Mouse (Mus musculus): Measurements from ENCODE around the gene Zfp72. TPM values are rescaled to one million over a fixed set of nuclear protein-coding genes. Genes with fewer than 3 reads are reported as not detected.

The Zfp72 gene
- polyA plus RNA-seq (2012; fragmentation: generic; extraction: Trizol), result 0.48 TPM
- long read RNA-seq, experiment 1, partial matches to known transcripts, result 0 of 1 reads
- long read RNA-seq, experiment 1, other reads (novel, unspliced or antisense), result 1 of 1 reads
- long read RNA-seq, experiment 2, full-length matches to known transcripts, result 7 of 9 reads
- long read RNA-seq, experiment 2, partial matches to known transcripts, result 0 of 9 reads
- long read RNA-seq, experiment 2, other reads (novel, unspliced or antisense), result 2 of 9 reads

DNA sequence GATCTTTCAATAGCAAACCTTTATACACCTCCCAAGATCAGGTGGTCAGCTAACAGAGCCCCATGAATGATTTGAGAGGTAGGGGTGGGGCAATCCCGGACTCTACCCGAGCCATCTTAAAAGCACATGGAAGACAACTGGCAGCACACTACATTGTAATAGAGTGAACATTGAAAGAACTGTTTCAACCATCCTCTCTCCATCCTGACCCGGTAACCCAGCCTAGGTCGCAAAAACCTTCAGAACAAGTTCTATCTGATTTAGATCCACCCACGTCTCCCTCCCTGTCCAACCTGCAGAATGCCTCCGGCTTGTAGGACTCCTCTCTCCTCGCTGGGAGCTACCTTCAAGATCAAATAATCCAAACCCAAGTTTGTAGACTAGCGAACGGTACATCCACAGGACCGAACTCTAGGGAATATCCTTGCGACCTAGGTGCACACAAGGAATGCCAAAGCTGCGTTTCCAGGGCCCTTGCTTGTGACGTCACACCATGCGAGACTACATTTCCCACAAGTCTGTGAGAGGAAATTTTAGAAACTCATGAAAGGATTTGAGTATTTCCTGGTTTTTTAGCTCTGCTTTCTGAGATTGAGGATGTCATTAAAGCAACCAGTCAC, at the start of gene Zfp72:
Gene Zfp72 (minus strand): TSS at position 466 of the 620 bp plus-strand sequence.
- peak within 1 kb of the TSS; percentile 74 for H3ac ChIP-seq (ENCODE audit: control insufficient read depth, insufficient read length, low read depth)
- no peak for TF ChIP-seq FOSL1 (IDR thresholded peaks at IDR 0.05; ENCODE audit: insufficient read depth, low read length, poor library complexity, severe bottlenecking)
- no peak for TF ChIP-seq CTCF (IDR thresholded peaks at IDR 0.05; ENCODE audit: control insufficient read depth, insufficient read depth, insufficient read length)
- no peak for TF ChIP-seq MYOD1 (IDR thresholded peaks at IDR 0.05; ENCODE audit: control insufficient read depth, insufficient read length, low read depth)
- no peak for TF ChIP-seq CEBPB (IDR thresholded peaks at IDR 0.05; ENCODE audit: low read depth)
- no peak for TF ChIP-seq MAX (IDR thresholded peaks at IDR 0.05)
- no peak for TF ChIP-seq MYOG (IDR thresholded peaks at IDR 0.05; ENCODE audit: control insufficient read depth, extremely low read depth, insufficient read length)
- no peak for TF ChIP-seq USF1 (IDR thresholded peaks at IDR 0.05; ENCODE audit: low read depth)
- peaks cover 8% of the 10 kb centered on the region for H3K79me2 ChIP-seq (ENCODE audit: control insufficient read depth, insufficient read depth)
- no peaks in the 10 kb centered on the region for H3K36me3 ChIP-seq (ENCODE audit: control insufficient read depth, insufficient read depth)
- H3K4me3 ChIP-seq (ENCODE audit: insufficient read depth, poor library complexity, severe bottlenecking), result peak within 1 kb of the TSS; percentile 41
- H3K79me3 ChIP-seq (ENCODE audit: low read depth), result peaks cover 1% of the 10 kb centered on the region
- H3K27me3 ChIP-seq (ENCODE audit: control insufficient read depth, insufficient read depth, insufficient read length), result no peaks in the 10 kb centered on the region

DNA sequence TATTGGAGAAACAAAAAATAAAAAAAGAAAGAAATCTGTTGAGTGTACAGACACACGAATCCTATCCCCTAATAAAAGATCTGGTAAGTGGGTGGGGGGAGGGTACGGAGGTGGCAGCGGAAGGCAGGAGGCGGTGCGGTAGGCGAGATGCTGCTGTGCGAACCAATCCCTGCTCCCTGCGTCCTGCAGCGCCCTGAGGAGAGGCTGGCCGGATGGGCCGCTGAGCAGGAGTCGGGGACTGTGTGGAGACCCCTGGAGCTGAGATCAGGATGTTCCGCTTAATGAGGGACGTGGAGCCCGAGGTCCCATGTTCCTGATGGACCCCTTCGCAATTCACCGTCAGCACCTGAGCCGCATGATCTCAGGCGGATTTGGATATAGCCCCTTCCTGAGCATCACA, 49.3 kb upstream of the Zfp72 start:
- Histone ChIP-seq H3K27me3 (ENCODE audit: control insufficient read depth, insufficient read depth, insufficient read length) (no peaks in the 10 kb centered on the region), H3K36me3 (ENCODE audit: control insufficient read depth, insufficient read depth) (no peaks in the 10 kb centered on the region), H3K4me3 (ENCODE audit: insufficient read depth, poor library complexity, severe bottlenecking) (no peak overlapping the region), H3ac (ENCODE audit: control insufficient read depth, insufficient read length, low read depth) (no peak overlapping the region), H3K79me2 (ENCODE audit: control insufficient read depth, insufficient read depth) (no peaks in the 10 kb centered on the region), H3K79me3 (ENCODE audit: low read depth) (no peaks in the 10 kb centered on the region)
- no peak for TF ChIP-seq USF1 (IDR thresholded peaks at IDR 0.05; ENCODE audit: low read depth)

DNA sequence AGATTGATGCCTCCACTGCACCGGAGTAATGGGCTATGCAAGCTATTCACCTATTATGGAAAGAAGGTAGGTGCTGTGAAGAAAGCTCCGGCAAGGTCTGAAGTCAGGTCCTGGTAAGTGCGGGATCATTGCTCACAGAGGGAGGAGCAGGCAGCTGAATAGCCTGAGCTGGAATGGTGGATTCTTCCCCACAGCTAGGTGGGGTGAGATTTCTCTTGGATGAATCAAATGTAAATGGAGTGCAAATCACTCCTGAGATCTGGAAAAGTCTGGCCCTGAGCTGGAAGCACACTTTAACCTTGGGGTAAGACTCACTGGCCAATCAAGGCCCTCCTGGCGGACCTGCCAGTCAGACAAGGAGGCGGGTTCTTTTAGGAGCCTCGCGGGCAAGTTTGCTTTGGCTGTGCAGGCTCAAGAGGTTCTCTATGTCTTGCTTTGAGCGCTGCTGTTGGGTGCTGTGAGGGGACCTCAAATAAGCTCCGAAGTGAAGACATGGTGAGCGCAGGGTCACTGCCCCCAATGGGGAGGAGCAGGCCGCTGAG, 8.7 kb upstream of the Zfp72 start, which contains the start of gene Ftl1-ps1:
Gene Ftl1-ps1 (plus strand): TSS at position 397 of the 542 bp plus-strand sequence.
- no peaks in the 10 kb centered on the region for H3K79me2 ChIP-seq (ENCODE audit: control insufficient read depth, insufficient read depth)
- H3K4me3 ChIP-seq (ENCODE audit: insufficient read depth, poor library complexity, severe bottlenecking), result no peak within 1 kb of the TSS
- no peak within 1 kb of the TSS for H3ac ChIP-seq (ENCODE audit: control insufficient read depth, insufficient read length, low read depth)
- no peaks in the 10 kb centered on the region for H3K79me3 ChIP-seq (ENCODE audit: low read depth)
- H3K27me3 ChIP-seq (ENCODE audit: control insufficient read depth, insufficient read depth, insufficient read length), result no peaks in the 10 kb centered on the region
- no peak for TF ChIP-seq MAX (IDR thresholded peaks at IDR 0.05)
- no peak for TF ChIP-seq CEBPB (IDR thresholded peaks at IDR 0.05; ENCODE audit: low read depth)
- TF ChIP-seq CTCF (IDR thresholded peaks at IDR 0.05; ENCODE audit: control insufficient read depth, insufficient read depth, insufficient read length), result no peak
- no peak for TF ChIP-seq USF1 (IDR thresholded peaks at IDR 0.05; ENCODE audit: low read depth)
- H3K36me3 ChIP-seq (ENCODE audit: control insufficient read depth, insufficient read depth), result no peaks in the 10 kb centered on the region

DNA sequence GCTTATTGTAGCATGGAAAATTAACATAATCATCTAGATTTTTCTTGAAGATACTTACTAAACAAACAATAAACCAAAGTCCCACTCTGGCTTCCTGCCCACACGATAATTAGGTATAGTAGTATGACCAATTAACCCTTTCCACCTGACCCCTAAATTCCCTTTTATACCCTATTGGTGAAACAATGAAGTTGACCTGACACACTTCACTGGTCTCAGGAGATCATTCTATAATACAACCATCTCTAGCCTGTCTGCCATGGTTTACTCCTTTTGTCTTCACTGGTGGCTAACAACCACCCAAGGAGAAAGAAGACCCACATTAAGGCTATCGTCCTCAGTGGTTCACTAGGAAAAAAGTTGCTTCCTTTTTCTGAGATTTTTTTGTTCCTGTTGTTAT, 520 bp upstream of the Zfp72 start:
- H3K4me3 ChIP-seq (ENCODE audit: insufficient read depth, poor library complexity, severe bottlenecking), result no peak overlapping the region
- H3K27me3 ChIP-seq (ENCODE audit: control insufficient read depth, insufficient read depth, insufficient read length), result no peaks in the 10 kb centered on the region
- TF ChIP-seq FOSL1 (IDR thresholded peaks at IDR 0.05; ENCODE audit: insufficient read depth, low read length, poor library complexity, severe bottlenecking) (no peak), MYOG (IDR thresholded peaks at IDR 0.05; ENCODE audit: control insufficient read depth, extremely low read depth, insufficient read length) (no peak), MAX (IDR thresholded peaks at IDR 0.05) (no peak)
- peaks cover 8% of the 10 kb centered on the region for H3K79me2 ChIP-seq (ENCODE audit: control insufficient read depth, insufficient read depth)
- H3ac ChIP-seq (ENCODE audit: control insufficient read depth, insufficient read length, low read depth), result no peak overlapping the region
- H3K36me3 ChIP-seq (ENCODE audit: control insufficient read depth, insufficient read depth), result no peaks in the 10 kb centered on the region
- H3K79me3 ChIP-seq (ENCODE audit: low read depth), result peaks cover 1% of the 10 kb centered on the region

DNA sequence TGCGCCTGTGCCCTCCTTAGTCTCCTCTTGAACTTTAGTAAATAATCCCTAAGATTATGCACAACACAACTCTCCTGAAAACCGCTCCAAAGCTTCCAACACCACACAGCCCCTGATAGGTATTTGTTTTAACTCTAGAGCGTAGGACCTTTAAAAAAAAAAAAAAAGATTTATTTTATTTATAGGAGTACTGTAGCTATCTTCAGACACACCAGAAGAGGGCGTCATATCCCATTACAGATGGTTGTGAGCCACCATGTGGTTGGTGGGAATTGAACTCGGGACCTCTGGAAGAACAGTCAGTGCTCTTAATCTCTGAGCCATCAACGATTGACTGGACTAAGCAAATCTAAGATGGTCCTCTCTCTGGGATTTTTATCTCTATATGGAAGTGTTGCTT, 906 bp downstream of the Zfp72 start:
- TF ChIP-seq MAX (IDR thresholded peaks at IDR 0.05) (no peak), CTCF (IDR thresholded peaks at IDR 0.05; ENCODE audit: control insufficient read depth, insufficient read depth, insufficient read length) (no peak), CEBPB (IDR thresholded peaks at IDR 0.05; ENCODE audit: low read depth) (no peak), MYOD1 (IDR thresholded peaks at IDR 0.05; ENCODE audit: control insufficient read depth, insufficient read length, low read depth) (no peak), MYOG (IDR thresholded peaks at IDR 0.05; ENCODE audit: control insufficient read depth, extremely low read depth, insufficient read length) (no peak), FOSL1 (IDR thresholded peaks at IDR 0.05; ENCODE audit: insufficient read depth, low read length, poor library complexity, severe bottlenecking) (no peak), USF1 (IDR thresholded peaks at IDR 0.05; ENCODE audit: low read depth) (no peak)
- H3K79me2 ChIP-seq (ENCODE audit: control insufficient read depth, insufficient read depth), result peaks cover 8% of the 10 kb centered on the region
- H3K27me3 ChIP-seq (ENCODE audit: control insufficient read depth, insufficient read depth, insufficient read length), result no peaks in the 10 kb centered on the region
- no peak overlapping the region for H3ac ChIP-seq (ENCODE audit: control insufficient read depth, insufficient read length, low read depth)
- H3K36me3 ChIP-seq (ENCODE audit: control insufficient read depth, insufficient read depth), result no peaks in the 10 kb centered on the region
- H3K79me3 ChIP-seq (ENCODE audit: low read depth), result peaks cover 1% of the 10 kb centered on the region
- no peak overlapping the region for H3K4me3 ChIP-seq (ENCODE audit: insufficient read depth, poor library complexity, severe bottlenecking)

DNA sequence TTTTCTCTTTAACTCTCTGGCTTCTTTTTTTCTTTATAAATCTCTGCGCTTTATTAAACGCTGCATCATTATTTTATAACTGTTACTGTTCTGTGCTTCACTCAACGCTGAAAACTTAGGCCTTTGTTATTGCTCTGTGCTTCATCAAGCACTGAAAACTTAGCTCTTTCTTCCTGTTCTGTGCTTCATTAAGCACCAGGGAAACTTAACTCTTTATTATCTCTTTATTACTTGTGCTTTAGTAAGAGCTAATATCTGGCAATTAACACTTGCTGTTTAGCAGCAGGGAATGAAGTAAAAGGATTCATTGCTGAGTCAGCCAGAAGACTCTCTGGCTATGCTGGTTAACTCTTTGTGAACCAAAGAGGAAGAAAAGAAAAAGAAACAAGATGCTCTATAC, 8.3 kb downstream of the Zfp72 start:
- Histone ChIP-seq H3K79me3 (ENCODE audit: low read depth) (no peaks in the 10 kb centered on the region), H3K36me3 (ENCODE audit: control insufficient read depth, insufficient read depth) (no peaks in the 10 kb centered on the region), H3K27me3 (ENCODE audit: control insufficient read depth, insufficient read depth, insufficient read length) (no peaks in the 10 kb centered on the region), H3ac (ENCODE audit: control insufficient read depth, insufficient read length, low read depth) (no peak overlapping the region), H3K4me3 (ENCODE audit: insufficient read depth, poor library complexity, severe bottlenecking) (no peak overlapping the region), H3K79me2 (ENCODE audit: control insufficient read depth, insufficient read depth) (no peaks in the 10 kb centered on the region)
- no peak for TF ChIP-seq MYOD1 (IDR thresholded peaks at IDR 0.05; ENCODE audit: control insufficient read depth, insufficient read length, low read depth)
- no peak for TF ChIP-seq CTCF (IDR thresholded peaks at IDR 0.05; ENCODE audit: control insufficient read depth, insufficient read depth, insufficient read length)
- TF ChIP-seq USF1 (IDR thresholded peaks at IDR 0.05; ENCODE audit: low read depth), result no peak
- no peak for TF ChIP-seq CEBPB (IDR thresholded peaks at IDR 0.05; ENCODE audit: low read depth)
- no peak for TF ChIP-seq MYOG (IDR thresholded peaks at IDR 0.05; ENCODE audit: control insufficient read depth, extremely low read depth, insufficient read length)
- TF ChIP-seq FOSL1 (IDR thresholded peaks at IDR 0.05; ENCODE audit: insufficient read depth, low read length, poor library complexity, severe bottlenecking), result no peak
- TF ChIP-seq MAX (IDR thresholded peaks at IDR 0.05), result no peak

Data from C2C12 (cell line).